Mouse (Mus musculus): Measurements from ENCODE around the gene Cstb.
"Not testable (repeated sequence)": the region's sequence is repeated elsewhere in the genome, so short reads cannot be mapped to it uniquely, and the experiment has no call there.

Cstb gene

DNA sequence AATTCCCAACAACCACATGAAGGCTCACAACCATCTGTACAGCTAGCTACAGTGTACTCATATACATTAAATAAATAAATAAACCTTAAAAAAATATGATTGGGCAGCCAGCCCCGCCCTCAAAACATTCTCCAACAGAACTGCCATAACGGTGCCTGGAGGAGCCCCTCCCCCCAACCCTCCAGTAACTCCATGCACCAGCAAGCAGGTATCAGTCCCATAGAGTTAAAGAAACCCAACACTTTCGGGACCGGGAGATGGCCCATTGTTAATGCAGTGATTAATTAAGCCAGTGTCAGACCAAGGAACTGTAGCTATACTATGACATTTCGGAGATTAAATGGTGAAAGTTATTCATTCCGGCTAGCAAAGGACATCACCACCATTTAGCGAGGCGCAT, 13.6 kb upstream of the Cstb start:
- peak overlapping the region; percentile 97 for H3K4me3 ChIP-seq (replicated peaks; ENCODE audit: low read length)
- TF ChIP-seq NANOG (IDR thresholded peaks at IDR 0.05; ENCODE audit: borderline replicate concordance, low read length), result no peak
- no peak for TF ChIP-seq POU5F1 (IDR thresholded peaks at IDR 0.05; ENCODE audit: borderline replicate concordance, low read length)
- no peak for TF ChIP-seq CTCF (conservative IDR thresholded peaks at IDR 0.05; ENCODE audit: low read length)
- peaks cover 47% of the 10 kb centered on the region for H3K36me3 ChIP-seq (ENCODE audit: insufficient read depth, low read length)
- H3K9me3 ChIP-seq (ENCODE audit: low read length), result no peaks in the 10 kb centered on the region
- H3K4me1 ChIP-seq (replicated peaks; ENCODE audit: low read depth, low read length), result peaks cover 48% of the 10 kb centered on the region
- H3K27me3 ChIP-seq (ENCODE audit: insufficient read depth, low read length), result no peaks in the 10 kb centered on the region

DNA sequence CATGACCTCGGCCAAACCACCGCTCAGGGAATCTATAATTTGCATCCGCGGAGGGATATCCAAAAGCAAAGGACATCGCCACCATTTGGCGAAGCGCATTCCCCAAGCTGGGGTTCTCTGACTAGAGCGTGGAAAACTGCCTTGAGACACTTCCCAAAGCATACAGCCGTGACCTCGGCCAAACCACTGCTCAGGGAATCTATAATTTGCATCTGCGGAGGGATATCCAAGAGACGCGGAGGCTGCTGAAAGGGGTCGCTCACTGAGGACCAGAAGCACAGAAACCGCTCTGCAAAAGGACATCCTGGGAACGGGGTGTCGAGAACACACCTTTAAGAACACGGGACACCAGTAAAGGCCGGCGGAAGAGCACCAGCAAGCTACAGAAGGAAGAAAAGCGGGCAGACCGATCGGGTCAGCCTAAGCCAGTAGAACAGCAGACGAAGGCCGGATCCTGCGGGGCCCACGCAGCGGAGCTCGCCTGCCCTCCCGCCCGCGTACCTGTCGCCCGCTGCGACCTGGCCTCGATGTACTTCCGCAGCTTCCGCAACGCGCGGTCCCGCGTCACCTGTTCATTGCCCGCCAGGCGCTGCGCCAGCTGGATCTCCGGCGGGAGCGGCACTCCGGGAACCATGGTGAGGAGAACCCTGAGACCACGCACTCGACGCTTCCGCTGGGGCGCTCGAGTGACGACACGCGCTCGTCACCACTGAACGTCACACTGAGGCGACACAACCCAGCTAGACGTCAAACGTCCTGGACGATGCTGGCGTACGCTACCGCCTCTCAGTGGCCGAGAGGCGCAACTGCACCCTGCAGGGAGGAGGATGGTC, 12.9 kb upstream of the Cstb start, which contains the start of gene Rrp1:
Gene Rrp1 (minus strand): TSS at position 725 of the 833 bp plus-strand sequence.
- no peaks in the 10 kb centered on the region for H3K9me3 ChIP-seq (ENCODE audit: low read length)
- H3K27me3 ChIP-seq (ENCODE audit: insufficient read depth, low read length), result no peaks in the 10 kb centered on the region
- peaks cover 48% of the 10 kb centered on the region for H3K4me1 ChIP-seq (replicated peaks; ENCODE audit: low read depth, low read length)
- TF ChIP-seq CTCF (conservative IDR thresholded peaks at IDR 0.05; ENCODE audit: low read length) (peak; percentile 100), NANOG (IDR thresholded peaks at IDR 0.05; ENCODE audit: borderline replicate concordance, low read length) (no peak)
- peaks cover 40% of the 10 kb centered on the region for H3K36me3 ChIP-seq (ENCODE audit: insufficient read depth, low read length)
- H3K4me3 ChIP-seq (replicated peaks; ENCODE audit: low read length), result peak within 1 kb of the TSS; percentile 97

DNA sequence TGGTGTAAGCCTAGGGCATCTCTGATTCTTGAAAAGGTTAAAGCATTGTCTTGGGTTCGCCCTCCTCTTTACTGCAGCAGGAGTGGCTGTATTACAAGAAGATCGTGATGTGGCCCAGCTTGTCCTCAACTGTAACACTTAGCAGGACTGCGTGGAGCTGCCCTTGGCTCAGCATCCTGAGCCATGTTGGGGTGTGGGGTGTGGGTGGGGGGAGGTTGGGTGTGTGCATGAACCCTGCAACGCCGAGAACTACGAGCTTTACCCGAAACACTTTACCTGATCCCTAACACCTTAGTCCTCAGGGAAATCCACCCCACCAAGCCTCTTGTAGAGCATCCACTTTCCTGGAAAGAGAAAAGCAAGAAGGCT, 12.3 kb upstream of the Cstb start:
- Histone ChIP-seq H3K36me3 (ENCODE audit: insufficient read depth, low read length) (peaks cover 34% of the 10 kb centered on the region), H3K27me3 (ENCODE audit: insufficient read depth, low read length) (no peaks in the 10 kb centered on the region)
- no peak for TF ChIP-seq POU5F1 (IDR thresholded peaks at IDR 0.05; ENCODE audit: borderline replicate concordance, low read length)
- no peak for TF ChIP-seq NANOG (IDR thresholded peaks at IDR 0.05; ENCODE audit: borderline replicate concordance, low read length)
- no peak for TF ChIP-seq CTCF (conservative IDR thresholded peaks at IDR 0.05; ENCODE audit: low read length)

DNA sequence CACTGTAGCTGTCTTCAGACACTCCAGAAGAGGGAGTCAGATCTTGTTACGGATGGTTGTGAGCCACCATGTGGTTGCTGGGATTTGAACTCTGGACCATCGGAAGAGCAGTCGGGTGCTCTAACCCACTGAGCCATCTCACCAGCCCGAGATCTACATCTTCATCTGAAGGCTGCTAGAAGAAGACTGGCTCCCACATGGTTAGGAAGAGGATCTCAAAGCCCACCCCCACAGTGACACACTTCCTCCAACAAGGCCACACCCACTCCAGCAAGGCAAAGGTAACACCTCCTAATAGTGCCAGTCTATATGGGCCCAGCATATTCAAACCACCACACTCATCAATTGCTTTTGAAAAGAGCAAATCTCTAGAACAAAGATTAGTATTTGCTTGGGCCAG, 10.5 kb upstream of the Cstb start:
- peaks cover 16% of the 10 kb centered on the region for H3K36me3 ChIP-seq (ENCODE audit: insufficient read depth, low read length)
- peaks cover 41% of the 10 kb centered on the region for H3K4me1 ChIP-seq (replicated peaks; ENCODE audit: low read depth, low read length)
- H3K9me3 ChIP-seq (ENCODE audit: low read length); H3K4me3 ChIP-seq (replicated peaks; ENCODE audit: low read length); H3K27me3 ChIP-seq (ENCODE audit: insufficient read depth, low read length): not testable (repeated sequence)

More for the DNA sequence above, 12.3 kb upstream of the Cstb start:
- H3K4me3 ChIP-seq (replicated peaks; ENCODE audit: low read length), result peak overlapping the region; percentile 97
- H3K4me1 ChIP-seq (replicated peaks; ENCODE audit: low read depth, low read length), result peaks cover 51% of the 10 kb centered on the region
- no peaks in the 10 kb centered on the region for H3K9me3 ChIP-seq (ENCODE audit: low read length)

DNA sequence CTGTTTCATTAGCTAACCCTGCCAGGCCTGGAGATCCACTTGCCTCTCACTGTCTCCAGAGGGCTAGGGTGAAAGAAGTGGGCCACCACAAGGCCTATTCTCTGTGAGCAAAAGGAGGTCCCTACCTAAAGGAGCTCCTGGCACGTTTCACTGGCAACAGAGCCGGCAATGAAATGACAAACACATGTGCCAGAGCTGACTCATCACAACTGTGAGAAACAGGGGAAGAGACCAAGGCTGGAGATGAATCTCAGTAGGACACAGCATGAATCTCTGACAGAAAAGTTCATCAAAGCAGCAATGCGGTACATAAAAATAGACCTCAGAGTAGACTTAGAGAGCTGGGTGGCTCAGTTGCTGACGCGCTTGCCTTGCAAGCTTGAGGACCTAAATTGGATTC, 7.6 kb upstream of the Cstb start:
- H3K9me3 ChIP-seq (ENCODE audit: low read length), result no peaks in the 10 kb centered on the region
- TF ChIP-seq CTCF (conservative IDR thresholded peaks at IDR 0.05; ENCODE audit: low read length), result no peak
- TF ChIP-seq POU5F1 (IDR thresholded peaks at IDR 0.05; ENCODE audit: borderline replicate concordance, low read length), result no peak
- no peak for TF ChIP-seq NANOG (IDR thresholded peaks at IDR 0.05; ENCODE audit: borderline replicate concordance, low read length)
- H3K27me3 ChIP-seq (ENCODE audit: insufficient read depth, low read length), result no peaks in the 10 kb centered on the region
- no peaks in the 10 kb centered on the region for H3K36me3 ChIP-seq (ENCODE audit: insufficient read depth, low read length)
- H3K4me1 ChIP-seq (replicated peaks; ENCODE audit: low read depth, low read length), result peaks cover 26% of the 10 kb centered on the region
- no peak overlapping the region for H3K4me3 ChIP-seq (replicated peaks; ENCODE audit: low read length)

DNA sequence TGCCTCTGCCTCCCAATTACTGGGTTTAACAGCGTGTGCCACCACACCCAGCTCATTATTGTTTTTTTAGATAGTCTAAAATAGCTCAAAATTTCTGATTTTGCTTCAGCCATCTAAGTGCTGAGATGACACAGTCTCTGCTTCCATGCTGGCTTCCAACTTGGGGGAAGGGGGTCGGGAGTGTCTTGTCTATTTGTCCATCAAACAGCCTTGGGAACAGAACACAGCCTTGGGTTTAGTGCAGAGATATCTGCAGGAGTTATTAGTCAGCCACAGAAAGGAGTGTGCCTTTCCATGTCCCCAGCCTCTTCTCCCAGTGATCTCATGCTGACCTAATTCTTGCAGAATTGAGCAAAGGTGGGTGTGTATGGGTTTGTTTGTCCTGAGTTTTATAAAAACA, 6.7 kb upstream of the Cstb start:
- no peaks in the 10 kb centered on the region for H3K36me3 ChIP-seq (ENCODE audit: insufficient read depth, low read length)

DNA sequence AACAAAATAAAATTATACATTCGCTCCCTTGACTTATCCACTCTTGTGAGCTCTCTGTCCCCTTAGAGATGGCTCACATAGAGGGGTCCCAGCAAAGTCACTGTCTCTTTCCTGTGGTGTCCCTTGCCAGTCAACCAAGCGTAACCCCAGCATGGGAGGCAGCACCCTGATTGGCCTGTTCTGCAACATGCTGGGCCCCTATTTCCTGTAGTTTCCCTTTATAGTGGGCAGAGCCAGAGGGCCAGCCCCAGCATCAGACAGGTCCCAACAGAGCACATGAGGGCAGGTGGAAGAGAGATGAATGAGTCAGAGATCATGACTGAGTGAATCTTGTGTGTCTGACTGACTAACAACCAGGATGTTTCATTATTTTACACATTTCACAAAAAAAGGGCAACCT, 4.5 kb upstream of the Cstb start:
- no peaks in the 10 kb centered on the region for H3K27me3 ChIP-seq (ENCODE audit: insufficient read depth, low read length)
- TF ChIP-seq POU5F1 (IDR thresholded peaks at IDR 0.05; ENCODE audit: borderline replicate concordance, low read length) (no peak), CTCF (conservative IDR thresholded peaks at IDR 0.05; ENCODE audit: low read length) (no peak), NANOG (IDR thresholded peaks at IDR 0.05; ENCODE audit: borderline replicate concordance, low read length) (no peak)
- H3K9me3 ChIP-seq (ENCODE audit: low read length), result no peaks in the 10 kb centered on the region

More for the DNA sequence above, 6.7 kb upstream of the Cstb start:
- H3K9me3 ChIP-seq (ENCODE audit: low read length), result no peaks in the 10 kb centered on the region
- H3K4me3 ChIP-seq (replicated peaks; ENCODE audit: low read length), result no peak overlapping the region
- peaks cover 25% of the 10 kb centered on the region for H3K4me1 ChIP-seq (replicated peaks; ENCODE audit: low read depth, low read length)
- TF ChIP-seq NANOG (IDR thresholded peaks at IDR 0.05; ENCODE audit: borderline replicate concordance, low read length), result no peak
- no peak for TF ChIP-seq POU5F1 (IDR thresholded peaks at IDR 0.05; ENCODE audit: borderline replicate concordance, low read length)
- TF ChIP-seq CTCF (conservative IDR thresholded peaks at IDR 0.05; ENCODE audit: low read length), result no peak
- no peaks in the 10 kb centered on the region for H3K27me3 ChIP-seq (ENCODE audit: insufficient read depth, low read length)

DNA sequence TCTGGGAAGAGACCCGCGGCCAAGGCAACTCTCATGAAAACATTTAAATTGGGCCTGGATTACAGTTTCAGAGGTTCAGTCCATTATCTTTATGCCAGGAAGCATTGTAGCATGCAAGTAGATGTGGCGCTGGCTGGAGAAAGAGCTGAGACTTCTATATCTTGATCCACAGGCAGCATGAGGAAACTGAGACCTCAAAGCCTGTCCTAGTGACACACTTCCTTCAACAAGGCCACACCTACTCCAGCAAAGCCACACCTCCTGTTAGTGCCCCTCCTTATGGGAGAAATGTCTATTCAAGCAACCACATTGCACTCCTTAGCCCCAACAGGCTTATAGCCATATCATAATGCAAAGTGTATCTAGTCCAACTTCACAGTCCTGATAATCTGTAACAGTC, 2.9 kb upstream of the Cstb start:
- no peaks in the 10 kb centered on the region for H3K9me3 ChIP-seq (ENCODE audit: low read length)
- TF ChIP-seq NANOG (IDR thresholded peaks at IDR 0.05; ENCODE audit: borderline replicate concordance, low read length) (no peak), CTCF (conservative IDR thresholded peaks at IDR 0.05; ENCODE audit: low read length) (no peak), POU5F1 (IDR thresholded peaks at IDR 0.05; ENCODE audit: borderline replicate concordance, low read length) (no peak)
- peaks cover 49% of the 10 kb centered on the region for H3K4me1 ChIP-seq (replicated peaks; ENCODE audit: low read depth, low read length)
- peaks cover 9% of the 10 kb centered on the region for H3K36me3 ChIP-seq (ENCODE audit: insufficient read depth, low read length)
- no peak overlapping the region for H3K4me3 ChIP-seq (replicated peaks; ENCODE audit: low read length)
- no peaks in the 10 kb centered on the region for H3K27me3 ChIP-seq (ENCODE audit: insufficient read depth, low read length)

More for the DNA sequence above, 4.5 kb upstream of the Cstb start:
- H3K4me1 ChIP-seq (replicated peaks; ENCODE audit: low read depth, low read length), result peaks cover 41% of the 10 kb centered on the region
- H3K4me3 ChIP-seq (replicated peaks; ENCODE audit: low read length), result no peak overlapping the region
- H3K36me3 ChIP-seq (ENCODE audit: insufficient read depth, low read length), result no peaks in the 10 kb centered on the region

All from E14TG2a.4 (cell line).